Mouse (Mus musculus) heart, embryonic 11.5 days (tissue): Measurements from ENCODE around the gene Alpk3. TPM values are rescaled to one million over a fixed set of nuclear protein-coding genes. Genes with fewer than 3 reads are reported as not detected.
A peak's percentile ranks its signal among the peaks of the same experiment; 100 is the strongest.

Experiments used
- ATAC-seq: fragments of 200-750 bp; cut with Nextera tagmentation; replicated peaks from 2 replicates; pipeline ENCODE4 v1.8.0; 2017; ENCODE audit warnings: moderate library complexity; ENCODE audit not compliant: insufficient number of reproducible peaks, low FRiP score, low TSS enrichment
- H3K27ac ChIP-seq: fragments of 300-500 bp; sonication (generic); 2 replicates; pipeline ENCODE4 v1.5.1; 2014; ENCODE audit warnings: mild to moderate bottlenecking, low read depth, low read length
- H3K27me3 ChIP-seq: fragments of 300-500 bp; sonication (generic); 2 replicates; pipeline ENCODE4 v1.6.1; 2014; ENCODE audit warnings: mild to moderate bottlenecking, low read length, mixed read lengths; ENCODE audit not compliant: control insufficient read depth, insufficient read depth
- H3K36me3 ChIP-seq: fragments of 300-500 bp; sonication (generic); 2 replicates; pipeline ENCODE4 v1.6.1; 2014; ENCODE audit warnings: mild to moderate bottlenecking, low read length, moderate library complexity, mixed read lengths; ENCODE audit not compliant: control insufficient read depth, insufficient read depth
- H3K4me1 ChIP-seq: fragments of 300-500 bp; sonication (generic); 2 replicates; pipeline ENCODE4 v1.6.1; 2014; ENCODE audit warnings: low read length; ENCODE audit not compliant: control insufficient read depth, insufficient read depth
- H3K4me2 ChIP-seq: fragments of 300-500 bp; sonication (generic); 2 replicates; pipeline ENCODE4 v1.6.1; 2014; ENCODE audit warnings: mild to moderate bottlenecking, moderate library complexity
- H3K4me3 ChIP-seq: fragments of 300-500 bp; sonication (generic); 2 replicates; pipeline ENCODE4 v1.5.1; 2014; ENCODE audit warnings: low read depth, low read length
- H3K9ac ChIP-seq: fragments of 300-500 bp; sonication (generic); 2 replicates; pipeline ENCODE4 v1.6.1; 2014; ENCODE audit warnings: mild to moderate bottlenecking, low read depth, low read length, moderate library complexity
- H3K9me3 ChIP-seq: fragments of 300-500 bp; sonication (generic); replicated peaks from 2 replicates; pipeline ENCODE4 v1.6.1; 2016; ENCODE audit warnings: low read length; ENCODE audit not compliant: control insufficient read depth
- WGBS: fragments of 180-500 bp; shearing (Covaris S2); extraction: QIAGEN DNeasy Blood & Tissue Kit; methylation state at CpG from one replicate; pipeline ENCODE4 v1.1.7; 2014; ENCODE audit not compliant: insufficient replicate concordance; 5-methylcytosine and 5-hydroxymethylcytosine counted together
- polyA plus RNA-seq: library from polyadenylated mRNA; unstranded; fragments of >200 nt; fragmentation: Nextera tagmentation; extraction: Ambion mirVana; gene quantifications from 2 replicates; pipeline ENCODE4 v1.2.1, GENCODE M21; 2014

Gene Alpk3
- polyA plus RNA-seq, 1 experiment from 2014 or later = 22.8 TPM

- 59% methylated on average over 8 of the region's 8 CpGs for WGBS
Measured at GRCm38 (mm10) chr7:81124773-81125172, 67.4 kb downstream of the Alpk3 start.

GRCm38 (mm10) chr7:81125215-81126175 lies 68.1 kb downstream of the Alpk3 start:
- Histone ChIP-seq H3K4me2 (peak overlapping the region; percentile 40), H3K9ac (peak overlapping the region; percentile 39; the same call in 1 of the 2 replicates), H3K4me3 (no peak overlapping the region), H3K27ac (peak overlapping the region; percentile 64), H3K27me3 (no peaks in the 10 kb centered on the region), H3K9me3 (peaks cover 5% of the 10 kb centered on the region; the same call in 1 of the 2 replicates), H3K4me1 (peaks cover 9% of the 10 kb centered on the region), H3K36me3 (no peaks in the 10 kb centered on the region)
- ATAC-seq = no peak
- WGBS = 62% methylated on average over 10 of the region's 10 CpGs

More at GRCm38 (mm10) chr7:81124773-81125172, 67.4 kb downstream of the Alpk3 start:
- Histone ChIP-seq H3K9ac (no peak overlapping the region), H3K4me3 (peak overlapping the region; percentile 10; the same call in 1 of the 2 replicates), H3K4me1 (peaks cover 9% of the 10 kb centered on the region), H3K27me3 (no peaks in the 10 kb centered on the region), H3K36me3 (no peaks in the 10 kb centered on the region), H3K4me2 (peak overlapping the region; percentile 40), H3K9me3 (peaks cover 5% of the 10 kb centered on the region; the same call in 1 of the 2 replicates), H3K27ac (peak overlapping the region; percentile 64)
- peak; percentile 88 for ATAC-seq

GRCm38 (mm10) chr7:81131864-81132263 lies 74.5 kb downstream of the Alpk3 start:
- 68% methylated on average over 7 of the region's 7 CpGs for WGBS
- Histone ChIP-seq H3K4me2 (no peak overlapping the region), H3K9ac (no peak overlapping the region), H3K4me3 (no peak overlapping the region), H3K27me3 (no peaks in the 10 kb centered on the region), H3K4me1 (peaks cover 22% of the 10 kb centered on the region), H3K27ac (no peak overlapping the region), H3K36me3 (no peaks in the 10 kb centered on the region), H3K9me3 (peaks cover 5% of the 10 kb centered on the region; the same call in 1 of the 2 replicates)
- ATAC-seq = no peak

DNA sequence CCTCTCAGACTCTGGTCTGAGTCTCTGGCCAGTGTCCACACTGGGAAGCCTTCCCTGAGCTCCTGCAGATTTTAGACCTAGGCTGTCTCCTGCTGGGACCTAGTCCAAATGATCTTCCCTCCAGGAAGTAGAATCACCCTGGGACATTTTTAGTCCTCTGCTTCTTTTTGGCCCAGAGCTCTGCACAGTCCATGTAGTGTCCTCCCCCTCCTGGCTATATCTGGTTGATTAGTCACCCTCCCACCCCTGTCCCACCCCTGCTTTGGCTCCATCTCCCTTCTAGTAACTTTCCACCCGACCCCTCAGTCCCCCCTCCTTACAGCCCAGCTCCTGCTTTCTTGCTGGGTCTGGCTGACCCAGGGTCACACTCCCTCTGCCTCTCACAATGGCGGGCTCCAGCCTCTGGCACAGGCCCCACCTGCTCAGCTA lies 75.5 kb downstream of the Alpk3 start:
- WGBS = 15% methylated on average over 2 of the region's 2 CpGs
- Histone ChIP-seq H3K4me3 (no peak overlapping the region), H3K9ac (no peak overlapping the region), H3K9me3 (peaks cover 3% of the 10 kb centered on the region; the same call in 1 of the 2 replicates), H3K36me3 (no peaks in the 10 kb centered on the region), H3K27me3 (no peaks in the 10 kb centered on the region), H3K4me1 (peaks cover 22% of the 10 kb centered on the region), H3K4me2 (no peak overlapping the region), H3K27ac (peak overlapping the region; percentile 29; the same call in 1 of the 2 replicates)
- ATAC-seq = 0 out of 2 replicates have a peak, but pooled peaks have one; percentile 37

DNA sequence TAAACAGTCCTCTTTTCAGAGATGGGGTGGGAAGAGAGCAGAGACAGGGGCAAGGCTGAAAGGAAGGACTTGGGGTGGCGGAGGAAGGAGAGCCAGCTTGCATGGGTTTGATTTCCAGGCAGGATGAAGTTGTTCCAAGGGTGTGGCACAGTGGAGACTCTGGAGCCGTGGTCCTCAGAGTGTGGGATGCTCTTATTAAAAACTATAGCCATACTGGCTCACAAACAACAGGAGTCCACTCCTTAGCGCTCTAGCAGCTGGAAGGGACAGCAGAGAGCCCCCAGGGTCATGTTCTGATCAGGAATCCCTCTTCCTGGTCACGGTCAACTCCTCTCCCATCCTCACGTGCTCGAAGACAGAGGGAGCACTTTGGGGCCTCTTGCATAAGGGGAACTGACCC lies 76.0 kb downstream of the Alpk3 start:
- H3K27ac ChIP-seq = peak overlapping the region; percentile 29; the same call in 1 of the 2 replicates
- ATAC-seq = no peak
- H3K4me2 ChIP-seq = no peak overlapping the region
- no peaks in the 10 kb centered on the region for H3K9me3 ChIP-seq
- H3K9ac ChIP-seq = no peak overlapping the region
- H3K27me3 ChIP-seq = no peaks in the 10 kb centered on the region
- no peak overlapping the region for H3K4me3 ChIP-seq
- H3K4me1 ChIP-seq = peaks cover 22% of the 10 kb centered on the region
- 67% methylated on average over 6 of the region's 6 CpGs for WGBS
- H3K36me3 ChIP-seq = no peaks in the 10 kb centered on the region

DNA sequence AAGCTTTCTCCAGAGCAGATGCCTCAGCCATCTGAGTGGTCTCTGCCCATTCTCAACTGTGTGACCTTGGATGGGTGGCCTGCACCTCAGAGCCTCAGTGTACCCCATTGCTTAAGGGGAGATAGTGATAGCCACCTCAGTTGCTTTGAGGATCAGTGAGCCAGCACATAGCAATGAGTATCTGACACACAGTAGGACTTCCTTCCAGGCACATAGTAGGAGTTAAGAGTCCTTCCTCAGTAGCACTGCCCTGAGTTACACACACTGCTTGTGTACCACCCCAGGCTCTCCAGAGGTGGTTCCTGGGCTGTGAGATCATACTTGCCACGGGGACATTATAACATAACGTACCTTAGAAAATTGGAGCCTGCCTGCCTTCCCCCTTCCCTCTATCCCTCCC lies 76.5 kb downstream of the Alpk3 start:
- H3K4me2 ChIP-seq = no peak overlapping the region
- ATAC-seq = no peak

GRCm38 (mm10) chr7:81134614-81135067 lies 77.2 kb downstream of the Alpk3 start:
- H3K9ac ChIP-seq = peak overlapping the region; percentile 23
- peak overlapping the region; percentile 10; the same call in 1 of the 2 replicates for H3K4me3 ChIP-seq

More for the DNA sequence above, 76.5 kb downstream of the Alpk3 start:
- WGBS = 79% methylated on average over 2 of the region's 2 CpGs
- Histone ChIP-seq H3K27me3 (no peaks in the 10 kb centered on the region), H3K27ac (no peak overlapping the region), H3K4me3 (no peak overlapping the region), H3K4me1 (peaks cover 22% of the 10 kb centered on the region), H3K9me3 (no peaks in the 10 kb centered on the region), H3K9ac (no peak overlapping the region), H3K36me3 (no peaks in the 10 kb centered on the region)

DNA sequence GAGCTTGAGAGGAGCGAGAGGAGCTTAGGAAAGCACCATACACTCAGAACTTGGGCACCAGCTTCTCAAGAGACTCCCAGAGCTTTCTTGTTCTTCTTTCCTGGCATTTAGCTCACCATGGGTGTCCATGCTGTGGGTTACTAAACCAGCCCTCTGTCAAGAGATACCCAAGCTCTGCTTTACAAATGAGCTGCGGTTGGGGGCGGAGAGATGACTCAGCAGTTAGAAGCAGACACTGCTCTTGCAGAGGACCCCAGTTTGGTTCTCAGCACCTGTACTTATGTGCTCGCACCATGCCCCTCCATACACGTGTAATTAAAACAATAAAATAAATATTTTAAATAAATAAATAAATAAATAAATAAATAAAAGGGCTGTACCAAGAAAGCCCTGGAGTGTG lies 79.9 kb downstream of the Alpk3 start:
- no peaks in the 10 kb centered on the region for H3K9me3 ChIP-seq
- WGBS = 84% methylated on average over 5 of the region's 5 CpGs
- ATAC-seq = no peak
- H3K27ac ChIP-seq = no peak overlapping the region
- peaks cover 15% of the 10 kb centered on the region for H3K4me1 ChIP-seq
- H3K9ac ChIP-seq = no peak overlapping the region
- no peak overlapping the region for H3K4me3 ChIP-seq
- H3K4me2 ChIP-seq = no peak overlapping the region
- no peaks in the 10 kb centered on the region for H3K36me3 ChIP-seq
- no peaks in the 10 kb centered on the region for H3K27me3 ChIP-seq

More at GRCm38 (mm10) chr7:81134614-81135067, 77.2 kb downstream of the Alpk3 start:
- Histone ChIP-seq H3K27ac (peak overlapping the region; percentile 36), H3K4me2 (peak overlapping the region; percentile 56), H3K36me3 (no peaks in the 10 kb centered on the region), H3K4me1 (peaks cover 17% of the 10 kb centered on the region), H3K9me3 (no peaks in the 10 kb centered on the region), H3K27me3 (no peaks in the 10 kb centered on the region)
- ATAC-seq = peak; percentile 76
- WGBS = 11% methylated on average over 9 of the region's 9 CpGs
